Mouse (Mus musculus): ENCODE results near the gene Ttbk2.

- TF ChIP-seq KAT2A (IDR thresholded peaks at IDR 0.05; ENCODE audit: insufficient replicate concordance, low read length) (no peak), USF1 (IDR thresholded peaks at IDR 0.05; ENCODE audit: low read depth, low read length) (no peak), CTCF (conservative IDR thresholded peaks at IDR 0.05 in 1 of 2, IDR thresholded peaks at IDR 0.05 in 1 of 2; ENCODE audit: low read depth in 2 of 2, low read length in 2 of 2) (no peak)
Observed at GRCm38 (mm10) chr2:120710948-120711347, 139.5 kb downstream of the Ttbk2 start.

Measured in CH12.LX (cell line).